Mouse (Mus musculus) retina, embryonic 14.5 days (tissue): ENCODE measurements at regions not wholly inside any gene's neighbourhood (a gene's known extent, or its start where the extent isn't known, plus 50 kb on each side); places are given as distances from the start of the nearest gene placed in this dataset.
"Not testable (repeated sequence)": the region's sequence is repeated elsewhere in the genome, so short reads cannot be mapped to it uniquely, and the experiment has no call there.

Experiments used
- DNase-seq: peaks from one replicate; pipeline ENCODE4 v3.0.0-alpha.2; 2015; ENCODE audit warnings: low spot score

- not testable (repeated sequence) for DNase-seq
Observed at GRCm38 (mm10) chr15:19242962-19243361, 424.2 kb downstream of the Cdh10 start.

- DNase-seq: no peak
Observed at GRCm38 (mm10) chr15:19247489-19247888, 428.7 kb downstream of the Cdh10 start.

- DNase-seq: peak; percentile 60
Observed at GRCm38 (mm10) chr15:19275968-19276826, 457.4 kb downstream of the Cdh10 start.

- DNase-seq: no peak
Observed at GRCm38 (mm10) chr15:19316380-19316779, 497.6 kb downstream of the Cdh10 start.

- DNase-seq: no peak
Observed at GRCm38 (mm10) chr15:19356322-19356721, 537.6 kb downstream of the Cdh10 start.

- DNase-seq: peak; percentile 40
Observed at GRCm38 (mm10) chr15:19360650-19361049, 541.9 kb downstream of the Cdh10 start.

GRCm38 (mm10) chr15:19389951-19390350 lies 571.2 kb downstream of the Cdh10 start:
- DNase-seq: no peak

- no peak for DNase-seq
Observed at GRCm38 (mm10) chr15:19391250-19391982, 572.7 kb downstream of the Cdh10 start.

- DNase-seq: no peak
Observed at GRCm38 (mm10) chr15:19395681-19396080, 576.9 kb downstream of the Cdh10 start.
